Mouse (Mus musculus): ENCODE measurements around the gene Pars2. TPM values are rescaled to one million over a fixed set of nuclear protein-coding genes. Genes with fewer than 3 reads are reported as not detected.

The Pars2 gene
- polyA plus RNA-seq, 1 experiment from 2014 or later = 11.7 TPM

DNA sequence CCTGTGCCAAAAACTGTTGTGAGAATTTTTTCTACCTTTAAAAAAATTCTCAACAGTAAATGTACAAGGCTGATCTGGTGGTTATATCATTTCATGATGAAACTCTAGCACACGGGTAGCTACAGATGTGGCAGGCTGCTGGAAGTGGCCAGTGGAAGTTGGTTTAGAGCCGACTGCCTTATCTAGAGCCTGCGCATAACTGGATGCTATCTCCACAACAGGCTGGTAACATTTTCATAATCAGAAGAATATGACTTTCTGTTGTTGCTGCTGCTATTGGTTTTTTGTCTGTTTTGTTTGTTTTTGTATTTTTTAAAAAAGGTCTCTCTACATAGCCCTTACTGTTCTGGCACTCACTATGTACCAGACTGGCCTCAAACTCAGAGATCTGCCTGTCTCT is 1.7 kb downstream of the Pars2 start:
- WGBS = 81% methylated on average over 3 of the region's 3 CpGs
- DNase-seq (ENCODE audit: low spot score) = no peak
- Histone ChIP-seq H3K9me3 (ENCODE audit: control insufficient read depth, low read length) (no peaks in the 10 kb centered on the region), H3K4me2 (no peak overlapping the region), H3K27ac (ENCODE audit: low read depth, low read length) (no peak overlapping the region), H3K27me3 (replicated peaks; ENCODE audit: control insufficient read depth, insufficient read depth, low read length) (no peaks in the 10 kb centered on the region), H3K9ac (ENCODE audit: low read depth, low read length) (no peak overlapping the region), H3K4me1 (replicated peaks; ENCODE audit: control insufficient read depth, insufficient read depth, low read length) (peaks cover 5% of the 10 kb centered on the region), H3K36me3 (ENCODE audit: control insufficient read depth, insufficient read depth, low read length) (peaks cover 2% of the 10 kb centered on the region; the same call in 1 of the 2 replicates), H3K4me3 (ENCODE audit: low read depth, low read length) (no peak overlapping the region)
- no peak for ATAC-seq (replicated peaks; ENCODE audit: low FRiP score)

DNA sequence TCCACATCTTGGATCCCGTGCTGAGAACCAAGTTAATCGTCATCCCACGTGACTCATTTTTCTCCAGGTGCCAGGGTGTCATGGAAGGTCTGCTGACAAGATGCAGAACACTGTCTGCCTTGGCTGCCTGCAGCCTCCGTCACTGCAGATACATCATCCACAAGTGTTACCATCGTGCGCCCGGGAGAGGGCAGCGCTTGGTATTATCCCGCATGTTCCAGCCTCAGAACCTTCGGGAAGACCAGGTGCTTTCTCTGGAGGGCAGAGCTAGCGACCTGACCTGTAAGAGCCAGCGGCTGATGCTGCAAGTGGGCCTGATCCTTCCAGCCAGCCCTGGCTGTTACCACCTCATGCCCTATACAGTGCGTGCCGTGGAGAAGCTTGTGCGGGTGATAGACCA is 2.2 kb downstream of the Pars2 start:
- WGBS = 92% methylated on average over 15 of the region's 15 CpGs
- DNase-seq (ENCODE audit: low spot score) (no peak), ATAC-seq (replicated peaks; ENCODE audit: low FRiP score) (no peak)
- Histone ChIP-seq H3K27me3 (replicated peaks; ENCODE audit: control insufficient read depth, insufficient read depth, low read length) (no peaks in the 10 kb centered on the region), H3K36me3 (ENCODE audit: control insufficient read depth, insufficient read depth, low read length) (peaks cover 2% of the 10 kb centered on the region; the same call in 1 of the 2 replicates), H3K4me3 (ENCODE audit: low read depth, low read length) (no peak overlapping the region), H3K9ac (ENCODE audit: low read depth, low read length) (no peak overlapping the region), H3K27ac (ENCODE audit: low read depth, low read length) (no peak overlapping the region), H3K4me2 (no peak overlapping the region), H3K4me1 (replicated peaks; ENCODE audit: control insufficient read depth, insufficient read depth, low read length) (peaks cover 5% of the 10 kb centered on the region), H3K9me3 (ENCODE audit: control insufficient read depth, low read length) (no peaks in the 10 kb centered on the region)

DNA sequence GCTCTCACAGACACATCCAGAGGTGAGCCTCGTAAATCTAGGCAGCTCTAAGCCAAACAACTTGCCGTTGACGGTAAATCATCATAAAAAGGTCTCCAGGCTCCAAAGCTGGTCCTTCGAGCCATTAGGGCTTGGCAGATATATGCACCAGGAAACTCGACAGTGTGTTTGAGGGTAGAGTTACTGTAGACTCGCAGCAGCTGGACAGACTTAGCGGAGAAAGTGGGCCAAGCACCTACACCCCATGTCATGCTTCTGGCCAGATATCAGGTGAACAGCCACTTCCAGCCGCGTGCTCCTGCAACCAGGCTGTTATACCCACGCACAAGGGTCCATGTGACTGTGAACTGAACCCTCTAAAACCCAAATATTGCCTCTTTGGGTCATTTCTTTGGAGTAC is 4.8 kb downstream of the Pars2 start:
- WGBS = 91% methylated on average over 10 of the region's 10 CpGs

DNA sequence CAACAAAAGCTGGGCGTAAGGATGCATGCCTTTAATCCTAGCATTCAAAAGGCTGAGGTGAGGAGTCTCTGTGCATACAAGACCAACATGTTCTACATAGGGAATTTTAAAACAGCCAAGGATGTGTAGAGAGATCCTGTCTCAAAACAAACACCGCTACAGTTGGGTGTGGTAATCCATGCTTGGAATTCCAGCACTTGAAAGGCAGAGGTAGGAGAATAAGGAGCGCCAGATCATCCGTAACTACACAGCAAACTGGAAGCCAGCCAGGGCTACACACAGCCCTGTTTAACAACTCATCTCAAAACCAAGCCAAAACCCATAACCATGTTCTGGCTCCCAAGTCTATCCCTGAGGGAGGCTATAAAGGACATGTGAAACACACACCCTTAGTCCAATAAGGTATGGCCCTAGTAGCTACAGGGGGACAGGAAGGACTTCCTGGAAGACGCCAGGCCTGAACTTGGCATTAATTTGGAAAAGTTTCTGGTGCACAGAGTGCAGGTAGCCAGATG is 13.1 kb downstream of the Pars2 start:
- H3K4me2 ChIP-seq = no peak overlapping the region
- H3K4me3 ChIP-seq (ENCODE audit: low read depth, low read length) = no peak overlapping the region
- no peaks in the 10 kb centered on the region for H3K9me3 ChIP-seq (ENCODE audit: control insufficient read depth, low read length)
- H3K27ac ChIP-seq (ENCODE audit: low read depth, low read length) = no peak overlapping the region
- no peak overlapping the region for H3K9ac ChIP-seq (ENCODE audit: low read depth, low read length)
- ATAC-seq (replicated peaks; ENCODE audit: low FRiP score) = no peak
- no peak for DNase-seq (ENCODE audit: low spot score)
- no peaks in the 10 kb centered on the region for H3K27me3 ChIP-seq (replicated peaks; ENCODE audit: control insufficient read depth, insufficient read depth, low read length)
- H3K4me1 ChIP-seq (replicated peaks; ENCODE audit: control insufficient read depth, insufficient read depth, low read length) = no peaks in the 10 kb centered on the region
- 88% methylated on average over 5 of the region's 5 CpGs for WGBS
- peaks cover 65% of the 10 kb centered on the region for H3K36me3 ChIP-seq (ENCODE audit: control insufficient read depth, insufficient read depth, low read length)

More for the DNA sequence above, 4.8 kb downstream of the Pars2 start:
- no peaks in the 10 kb centered on the region for H3K27me3 ChIP-seq (replicated peaks; ENCODE audit: control insufficient read depth, insufficient read depth, low read length)
- no peaks in the 10 kb centered on the region for H3K9me3 ChIP-seq (ENCODE audit: control insufficient read depth, low read length)
- DNase-seq (ENCODE audit: low spot score) (no peak), ATAC-seq (replicated peaks; ENCODE audit: low FRiP score) (no peak)
- no peak overlapping the region for H3K4me2 ChIP-seq
- no peak overlapping the region for H3K27ac ChIP-seq (ENCODE audit: low read depth, low read length)
- peaks cover 5% of the 10 kb centered on the region for H3K4me1 ChIP-seq (replicated peaks; ENCODE audit: control insufficient read depth, insufficient read depth, low read length)
- peaks cover 17% of the 10 kb centered on the region for H3K36me3 ChIP-seq (ENCODE audit: control insufficient read depth, insufficient read depth, low read length)
- no peak overlapping the region for H3K9ac ChIP-seq (ENCODE audit: low read depth, low read length)
- H3K4me3 ChIP-seq (ENCODE audit: low read depth, low read length) = no peak overlapping the region

DNA sequence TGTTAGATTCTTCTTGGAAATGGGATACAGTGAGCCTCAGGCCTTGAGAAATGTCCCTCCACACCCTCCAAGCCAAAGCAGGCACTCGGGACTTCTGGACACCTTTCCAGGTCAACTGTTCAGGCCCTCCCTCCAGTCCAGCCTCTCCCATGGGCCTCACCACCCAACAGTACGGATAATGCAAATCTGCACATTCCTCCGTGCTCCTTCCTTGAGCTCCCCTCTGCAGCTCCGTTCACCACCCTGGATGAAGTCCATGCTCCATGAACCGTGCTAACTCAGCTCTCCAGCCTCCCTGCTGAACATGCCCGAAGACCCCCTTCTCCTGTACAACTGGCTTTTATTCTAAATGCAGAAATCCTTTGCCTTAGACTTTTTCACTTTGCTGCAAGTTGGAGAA is 13.8 kb downstream of the Pars2 start:
- H3K27ac ChIP-seq (ENCODE audit: low read depth, low read length) = no peak overlapping the region
- WGBS = 88% methylated on average over 6 of the region's 6 CpGs
- no peaks in the 10 kb centered on the region for H3K9me3 ChIP-seq (ENCODE audit: control insufficient read depth, low read length)
- peaks cover 65% of the 10 kb centered on the region for H3K36me3 ChIP-seq (ENCODE audit: control insufficient read depth, insufficient read depth, low read length)
- no peak overlapping the region for H3K4me3 ChIP-seq (ENCODE audit: low read depth, low read length)
- ATAC-seq (replicated peaks; ENCODE audit: low FRiP score) = no peak
- H3K27me3 ChIP-seq (replicated peaks; ENCODE audit: control insufficient read depth, insufficient read depth, low read length) = no peaks in the 10 kb centered on the region
- no peak overlapping the region for H3K9ac ChIP-seq (ENCODE audit: low read depth, low read length)
- H3K4me1 ChIP-seq (replicated peaks; ENCODE audit: control insufficient read depth, insufficient read depth, low read length) = no peaks in the 10 kb centered on the region
- H3K4me2 ChIP-seq = no peak overlapping the region
- no peak for DNase-seq (ENCODE audit: low spot score)

DNA sequence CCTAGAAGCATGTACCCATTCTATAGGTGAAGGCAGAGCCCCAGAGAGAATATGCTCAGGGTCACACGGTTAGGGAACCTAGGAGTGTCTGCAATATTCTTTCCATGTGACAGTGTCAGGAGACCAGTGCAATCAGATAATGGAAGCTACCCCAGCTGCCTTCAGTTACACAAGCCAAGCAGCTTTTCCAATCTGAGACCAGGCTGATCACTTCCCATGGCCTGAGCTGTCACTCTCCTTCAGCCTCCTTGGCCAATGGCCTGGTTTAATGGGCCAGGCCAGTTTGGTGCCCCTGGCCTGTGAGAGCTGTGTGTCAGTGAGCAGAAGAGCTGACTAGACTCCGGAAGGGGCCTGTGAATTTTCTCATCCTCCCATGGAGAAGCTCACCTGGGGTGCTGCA is 14.4 kb downstream of the Pars2 start:
- peaks cover 66% of the 10 kb centered on the region for H3K36me3 ChIP-seq (ENCODE audit: control insufficient read depth, insufficient read depth, low read length)
- no peak overlapping the region for H3K4me3 ChIP-seq (ENCODE audit: low read depth, low read length)
- DNase-seq (ENCODE audit: low spot score) = no peak
- no peaks in the 10 kb centered on the region for H3K9me3 ChIP-seq (ENCODE audit: control insufficient read depth, low read length)
- H3K9ac ChIP-seq (ENCODE audit: low read depth, low read length) = no peak overlapping the region
- H3K27me3 ChIP-seq (replicated peaks; ENCODE audit: control insufficient read depth, insufficient read depth, low read length) = no peaks in the 10 kb centered on the region
- no peaks in the 10 kb centered on the region for H3K4me1 ChIP-seq (replicated peaks; ENCODE audit: control insufficient read depth, insufficient read depth, low read length)
- H3K4me2 ChIP-seq = no peak overlapping the region
- WGBS = 96% methylated on average over 2 of the region's 2 CpGs
- no peak overlapping the region for H3K27ac ChIP-seq (ENCODE audit: low read depth, low read length)
- ATAC-seq (replicated peaks; ENCODE audit: low FRiP score) = no peak

DNA sequence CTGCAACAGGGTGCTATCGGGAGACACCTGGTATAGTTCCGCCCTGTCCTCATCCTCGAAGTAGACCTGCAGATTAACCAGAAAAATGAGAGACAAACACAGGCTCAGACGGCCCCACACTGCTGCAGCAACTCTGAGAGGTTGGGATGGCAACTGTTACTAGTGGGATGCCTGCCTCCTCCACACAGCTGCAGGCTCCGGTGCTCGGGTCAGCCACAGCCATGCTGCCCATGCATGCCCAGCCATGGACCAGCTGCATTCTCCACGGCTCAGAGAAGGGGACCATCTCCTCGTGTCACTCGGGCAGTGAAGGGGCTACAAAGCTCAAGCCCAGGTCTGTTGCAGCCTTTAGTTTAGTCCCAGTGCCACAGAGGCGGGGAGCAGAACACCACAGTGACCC is 14.8 kb downstream of the Pars2 start:
- DNase-seq (ENCODE audit: low spot score) (no peak), ATAC-seq (replicated peaks; ENCODE audit: low FRiP score) (no peak)
- no peaks in the 10 kb centered on the region for H3K4me1 ChIP-seq (replicated peaks; ENCODE audit: control insufficient read depth, insufficient read depth, low read length)
- no peak overlapping the region for H3K27ac ChIP-seq (ENCODE audit: low read depth, low read length)
- H3K27me3 ChIP-seq (replicated peaks; ENCODE audit: control insufficient read depth, insufficient read depth, low read length) = no peaks in the 10 kb centered on the region
- no peaks in the 10 kb centered on the region for H3K9me3 ChIP-seq (ENCODE audit: control insufficient read depth, low read length)
- no peak overlapping the region for H3K9ac ChIP-seq (ENCODE audit: low read depth, low read length)
- peaks cover 66% of the 10 kb centered on the region for H3K36me3 ChIP-seq (ENCODE audit: control insufficient read depth, insufficient read depth, low read length)
- H3K4me3 ChIP-seq (ENCODE audit: low read depth, low read length) = no peak overlapping the region
- WGBS = 89% methylated on average over 10 of the region's 10 CpGs
- no peak overlapping the region for H3K4me2 ChIP-seq

DNA sequence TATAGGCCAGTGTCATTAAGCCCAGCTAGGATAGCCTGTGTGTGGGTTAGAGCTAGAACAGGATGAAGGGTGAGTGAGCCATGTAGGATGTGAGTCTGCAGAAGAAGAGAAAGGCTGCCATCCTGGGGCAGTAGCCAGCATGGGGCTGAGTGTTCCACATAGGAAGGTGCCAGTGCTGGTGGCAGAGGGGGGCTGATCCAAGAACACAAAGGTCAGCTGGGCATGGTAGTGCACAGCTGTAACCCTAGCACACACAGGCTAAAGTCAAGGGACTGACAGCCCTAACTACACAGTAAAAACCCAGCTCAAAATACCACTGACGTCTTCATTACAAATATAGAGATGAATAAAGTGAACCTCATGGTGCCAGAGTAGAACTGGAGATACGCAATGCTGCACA is 15.7 kb downstream of the Pars2 start:
- H3K36me3 ChIP-seq (ENCODE audit: control insufficient read depth, insufficient read depth, low read length) = peaks cover 70% of the 10 kb centered on the region
- no peak overlapping the region for H3K4me2 ChIP-seq
- WGBS = 89% methylated on average over 2 of the region's 2 CpGs
- no peak overlapping the region for H3K9ac ChIP-seq (ENCODE audit: low read depth, low read length)
- no peaks in the 10 kb centered on the region for H3K27me3 ChIP-seq (replicated peaks; ENCODE audit: control insufficient read depth, insufficient read depth, low read length)
- no peak overlapping the region for H3K27ac ChIP-seq (ENCODE audit: low read depth, low read length)
- DNase-seq (ENCODE audit: low spot score) = no peak
- H3K4me3 ChIP-seq (ENCODE audit: low read depth, low read length) = no peak overlapping the region
- no peaks in the 10 kb centered on the region for H3K9me3 ChIP-seq (ENCODE audit: control insufficient read depth, low read length)
- ATAC-seq (replicated peaks; ENCODE audit: low FRiP score) = no peak
- H3K4me1 ChIP-seq (replicated peaks; ENCODE audit: control insufficient read depth, insufficient read depth, low read length) = no peaks in the 10 kb centered on the region

DNA sequence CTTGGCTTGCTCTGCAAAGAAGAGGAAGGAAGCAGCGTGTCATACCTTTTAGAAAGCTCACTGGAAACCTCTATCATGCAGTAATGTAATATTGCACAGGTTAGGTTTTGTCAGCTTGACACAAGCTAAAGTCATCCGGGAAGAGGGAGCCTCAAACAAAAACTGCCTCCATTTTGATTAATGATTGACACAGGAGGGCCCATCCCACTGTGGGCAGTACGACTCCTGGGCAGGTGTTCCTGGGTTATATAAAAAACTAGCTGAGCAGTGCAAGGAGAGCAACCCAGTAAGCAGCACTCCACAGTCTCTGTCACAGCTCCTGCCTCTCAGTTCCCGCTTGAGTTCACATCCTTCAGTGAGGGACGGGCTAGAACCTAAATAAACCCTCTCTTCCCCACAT is 25.9 kb downstream of the Pars2 start:
- no peak overlapping the region for H3K4me3 ChIP-seq (ENCODE audit: low read depth, low read length)
- no peak for ATAC-seq (replicated peaks; ENCODE audit: low FRiP score)
- no peaks in the 10 kb centered on the region for H3K9me3 ChIP-seq (ENCODE audit: control insufficient read depth, low read length)
- H3K4me1 ChIP-seq (replicated peaks; ENCODE audit: control insufficient read depth, insufficient read depth, low read length) = peaks cover 19% of the 10 kb centered on the region
- no peak overlapping the region for H3K27ac ChIP-seq (ENCODE audit: low read depth, low read length)
- H3K36me3 ChIP-seq (ENCODE audit: control insufficient read depth, insufficient read depth, low read length) = peaks cover 24% of the 10 kb centered on the region
- H3K27me3 ChIP-seq (replicated peaks; ENCODE audit: control insufficient read depth, insufficient read depth, low read length) = no peaks in the 10 kb centered on the region
- no peak overlapping the region for H3K4me2 ChIP-seq
- DNase-seq (ENCODE audit: low spot score) = no peak
- 85% methylated on average over 5 of the region's 5 CpGs for WGBS
- no peak overlapping the region for H3K9ac ChIP-seq (ENCODE audit: low read depth, low read length)
